Mouse (Mus musculus) forebrain, embryonic 13.5 days (tissue): ENCODE results near the gene Ncbp2. TPM values are rescaled to one million over a fixed set of nuclear protein-coding genes. Genes with fewer than 3 reads are reported as not detected.
"Not testable (repeated sequence)": the region's sequence is repeated elsewhere in the genome, so short reads cannot be mapped to it uniquely, and the experiment has no call there.

Experiments
- ATAC-seq: fragments of 200-750 bp; cut with Nextera tagmentation; 2 replicates; pipeline ENCODE4 v1.8.0; 2017
- H3K27ac ChIP-seq: fragments of 300-500 bp; sonication (generic); 2 replicates; pipeline ENCODE4 v1.5.1; 2015; ENCODE audit warnings: inconsistent platforms, mild to moderate bottlenecking, moderate library complexity
- H3K27me3 ChIP-seq: fragments of 300-500 bp; sonication (generic); 2 replicates; pipeline ENCODE4 v1.6.1; 2015; ENCODE audit warnings: mild to moderate bottlenecking, inconsistent platforms
- H3K36me3 ChIP-seq: fragments of 300-500 bp; sonication (generic); 2 replicates; pipeline ENCODE4 v1.6.1; 2015; ENCODE audit warnings: mild to moderate bottlenecking, inconsistent platforms; ENCODE audit not compliant: poor library complexity, severe bottlenecking
- H3K4me1 ChIP-seq: fragments of 300-500 bp; sonication (generic); 2 replicates; pipeline ENCODE4 v1.6.1; 2015; ENCODE audit warnings: inconsistent platforms
- H3K4me2 ChIP-seq: fragments of 300-500 bp; sonication (generic); 2 replicates; pipeline ENCODE4 v1.6.1; 2015; ENCODE audit warnings: inconsistent platforms, mild to moderate bottlenecking, moderate library complexity
- H3K4me3 ChIP-seq: fragments of 300-500 bp; sonication (generic); 2 replicates; pipeline ENCODE4 v1.5.1; 2015; ENCODE audit warnings: mild to moderate bottlenecking, inconsistent platforms
- H3K9ac ChIP-seq: fragments of 300-500 bp; sonication (generic); 2 replicates; pipeline ENCODE4 v1.6.1; 2015; ENCODE audit warnings: mild to moderate bottlenecking, inconsistent platforms
- H3K9me3 ChIP-seq: fragments of 300-500 bp; sonication (generic); replicated peaks from 2 replicates; pipeline ENCODE4 v1.6.1; 2016; ENCODE audit warnings: inconsistent platforms
- WGBS: fragments of 180-500 bp; shearing (Covaris S2); methylation state at CpG from one replicate; pipeline ENCODE4 v1.1.7; 2015; 5-methylcytosine and 5-hydroxymethylcytosine counted together
- polyA plus RNA-seq: library from polyadenylated mRNA; unstranded; fragments of >200 nt; fragmentation: Nextera tagmentation; extraction: Ambion mirVana; gene quantifications from 2 replicates; pipeline ENCODE4 v1.2.1, GENCODE M21; 2015

Ncbp2 gene
- polyA plus RNA-seq, 1 experiment from 2014 or later: 121 TPM

DNA sequence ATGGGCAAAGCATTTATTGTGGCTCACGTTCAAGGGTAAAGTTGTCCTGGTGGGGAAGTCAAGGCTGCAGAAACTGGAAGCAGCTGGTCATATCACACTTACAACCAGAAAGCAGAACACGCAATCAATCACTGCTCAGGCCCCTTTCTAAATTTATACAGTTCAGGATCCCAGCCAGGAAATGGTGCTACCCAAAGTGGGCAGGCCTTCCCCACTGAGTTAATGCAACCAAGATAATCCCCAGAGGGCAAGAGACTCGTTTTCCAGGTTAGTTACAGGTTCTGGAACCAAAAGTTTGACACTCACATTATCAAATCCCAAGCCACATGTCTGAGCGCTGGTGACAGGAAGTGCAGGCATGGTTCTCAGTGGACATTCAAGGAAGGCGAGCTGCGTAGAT, 9.5 kb upstream of the Ncbp2 start:
- Histone ChIP-seq H3K9ac (no peak overlapping the region), H3K27ac (no peak overlapping the region), H3K4me3 (no peak overlapping the region), H3K4me2 (no peak overlapping the region), H3K9me3 (no peaks in the 10 kb centered on the region), H3K36me3 (no peaks in the 10 kb centered on the region), H3K4me1 (peaks cover 18% of the 10 kb centered on the region), H3K27me3 (peaks cover 31% of the 10 kb centered on the region)
- no peak for ATAC-seq
- 77% methylated on average over 6 of the region's 6 CpGs for WGBS

DNA sequence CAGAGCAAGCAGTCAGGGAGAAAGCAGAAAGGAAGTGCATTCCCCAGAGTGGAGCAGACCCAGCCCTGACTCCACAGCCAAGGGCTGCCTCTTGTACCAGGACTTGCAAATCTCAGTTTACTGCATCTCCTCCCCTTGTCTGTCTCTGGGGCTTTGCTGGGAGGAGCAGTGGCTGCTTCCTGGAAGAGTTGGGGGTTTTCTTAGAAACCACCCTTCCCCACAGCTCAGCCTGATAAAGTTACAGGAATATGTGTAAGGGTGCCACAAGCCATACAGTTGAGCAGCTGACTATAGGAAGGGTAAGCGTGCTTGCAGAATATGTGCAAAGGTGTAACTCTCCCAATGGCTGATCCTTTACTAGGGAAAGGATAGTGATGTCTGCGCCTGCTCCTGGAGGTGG, 7.7 kb upstream of the Ncbp2 start:
- no peak overlapping the region for H3K27ac ChIP-seq
- WGBS: 61% methylated on average over 2 of the region's 2 CpGs
- H3K9me3 ChIP-seq: no peaks in the 10 kb centered on the region
- H3K27me3 ChIP-seq: peaks cover 14% of the 10 kb centered on the region
- H3K4me3 ChIP-seq: no peak overlapping the region
- H3K9ac ChIP-seq: no peak overlapping the region
- H3K4me2 ChIP-seq: no peak overlapping the region
- H3K36me3 ChIP-seq: peaks cover 14% of the 10 kb centered on the region; the same call in 1 of the 2 replicates
- no peak for ATAC-seq
- H3K4me1 ChIP-seq: peaks cover 16% of the 10 kb centered on the region

DNA sequence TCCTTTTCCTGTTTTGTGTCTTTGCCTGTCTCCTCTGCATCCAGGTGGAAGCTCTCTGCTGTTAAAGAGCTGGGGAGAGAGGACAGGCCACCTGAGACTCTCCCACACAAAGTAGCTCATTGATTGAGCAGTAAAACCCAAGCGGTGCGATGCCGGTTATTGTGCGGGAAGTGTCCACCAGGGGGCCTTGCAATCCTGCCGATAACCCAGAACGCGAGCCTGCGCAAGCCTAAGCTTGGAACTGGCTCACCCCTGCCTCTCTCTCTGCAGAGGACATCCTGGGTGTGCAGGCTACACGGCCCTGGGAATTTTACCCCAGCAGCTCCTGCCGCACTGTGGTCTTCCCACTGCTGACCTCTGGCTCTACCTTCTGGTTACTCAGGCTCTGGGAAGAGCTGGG, 4.3 kb upstream of the Ncbp2 start:
- 5% methylated on average over 10 of the region's 10 CpGs for WGBS
- 0 out of 2 replicates have a peak, but pooled peaks have one; percentile 25 for ATAC-seq
- Histone ChIP-seq H3K9me3 (no peaks in the 10 kb centered on the region), H3K27ac (no peak overlapping the region), H3K4me1 (peaks cover 40% of the 10 kb centered on the region), H3K36me3 (peaks cover 14% of the 10 kb centered on the region; the same call in 1 of the 2 replicates), H3K27me3 (no peaks in the 10 kb centered on the region), H3K9ac (peak overlapping the region; percentile 10; the same call in 1 of the 2 replicates), H3K4me3 (no peak overlapping the region), H3K4me2 (no peak overlapping the region)

DNA sequence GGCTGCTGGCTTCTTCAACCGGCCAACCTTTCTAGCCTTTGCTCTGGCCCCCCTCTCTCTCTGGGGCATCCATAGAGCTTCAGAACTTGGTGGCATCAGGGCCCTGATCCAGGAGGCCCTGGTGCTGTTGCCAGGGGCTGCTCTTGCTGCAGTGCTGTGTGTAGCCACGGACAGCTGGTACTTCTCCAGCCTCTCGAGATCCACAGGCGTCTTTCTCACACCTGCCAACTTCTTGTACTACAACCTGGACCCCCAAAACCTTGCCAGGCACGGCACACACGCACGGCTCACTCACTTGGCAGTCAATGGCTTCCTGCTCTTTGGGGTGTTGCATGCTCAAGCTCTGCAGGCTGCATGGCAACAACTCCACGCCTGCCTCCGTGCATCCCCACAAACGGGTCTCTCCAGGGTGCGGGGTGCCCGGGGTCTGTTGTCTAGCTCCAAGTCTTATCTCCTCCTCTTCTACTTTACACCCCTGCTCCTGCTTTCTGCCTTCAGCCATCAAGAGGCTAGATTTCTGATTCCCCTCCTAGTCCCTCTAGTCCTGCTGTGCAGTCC, 3.5 kb upstream of the Ncbp2 start:
- Histone ChIP-seq H3K4me2 (no peak overlapping the region), H3K4me3 (no peak overlapping the region), H3K36me3 (peaks cover 14% of the 10 kb centered on the region; the same call in 1 of the 2 replicates), H3K4me1 (peaks cover 48% of the 10 kb centered on the region), H3K9me3 (no peaks in the 10 kb centered on the region), H3K27me3 (no peaks in the 10 kb centered on the region), H3K9ac (peak overlapping the region; percentile 10; the same call in 1 of the 2 replicates), H3K27ac (no peak overlapping the region)
- ATAC-seq: no peak
- WGBS: 90% methylated on average over 12 of the region's 12 CpGs

DNA sequence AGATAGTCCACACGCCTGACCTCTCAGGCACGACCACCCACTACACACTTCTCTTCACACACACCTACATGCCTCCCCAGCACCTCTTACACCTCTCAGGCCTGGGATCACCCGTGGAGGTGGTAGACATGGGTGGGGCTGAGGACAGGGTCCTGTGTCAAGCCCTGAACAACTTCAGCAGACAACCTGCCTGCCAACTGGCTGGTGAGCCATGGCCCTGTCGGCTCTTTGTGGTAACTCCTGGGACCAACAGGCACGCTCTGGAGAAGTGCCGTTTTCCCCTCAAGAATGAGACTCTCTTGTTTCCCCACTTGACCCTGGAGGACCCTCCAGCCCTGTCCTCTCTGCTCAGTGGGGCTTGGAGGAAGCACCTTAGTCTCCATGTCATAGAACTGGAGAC, 2.9 kb upstream of the Ncbp2 start:
- Histone ChIP-seq H3K4me1 (peaks cover 50% of the 10 kb centered on the region), H3K9ac (no peak overlapping the region), H3K27me3 (no peaks in the 10 kb centered on the region), H3K27ac (no peak overlapping the region), H3K4me3 (no peak overlapping the region), H3K36me3 (peaks cover 16% of the 10 kb centered on the region; the same call in 1 of the 2 replicates), H3K4me2 (no peak overlapping the region), H3K9me3 (no peaks in the 10 kb centered on the region)
- 91% methylated on average over 6 of the region's 6 CpGs for WGBS
- ATAC-seq: no peak

DNA sequence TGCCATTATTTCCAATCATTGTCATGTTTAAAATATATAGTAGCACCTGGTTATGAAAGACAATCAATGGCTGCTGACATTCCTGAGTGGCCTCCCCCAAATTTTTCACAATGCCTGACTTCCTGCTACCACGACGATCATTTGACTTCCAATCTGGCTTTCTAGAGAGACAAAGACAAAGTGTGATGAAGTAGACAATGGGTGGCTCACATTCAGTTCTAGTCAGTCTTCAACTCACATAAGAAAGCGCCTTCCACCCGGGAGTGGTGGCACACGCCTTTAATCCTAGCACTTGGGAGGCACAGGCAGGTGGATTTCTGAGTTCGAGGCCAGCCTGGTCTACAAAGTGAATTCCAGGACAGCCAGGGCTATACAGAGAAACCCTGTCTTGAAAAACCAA, 2.3 kb upstream of the Ncbp2 start:
- H3K4me3 ChIP-seq, H3K27ac ChIP-seq, ATAC-seq, H3K9me3 ChIP-seq, H3K9ac ChIP-seq, H3K27me3 ChIP-seq: not testable (repeated sequence)
- WGBS: 88% methylated on average over 6 of the region's 6 CpGs
- Histone ChIP-seq H3K4me1 (peaks cover 50% of the 10 kb centered on the region), H3K4me2 (peak overlapping the region; percentile 91; the same call in 1 of the 2 replicates), H3K36me3 (peaks cover 22% of the 10 kb centered on the region; the same call in 1 of the 2 replicates)

DNA sequence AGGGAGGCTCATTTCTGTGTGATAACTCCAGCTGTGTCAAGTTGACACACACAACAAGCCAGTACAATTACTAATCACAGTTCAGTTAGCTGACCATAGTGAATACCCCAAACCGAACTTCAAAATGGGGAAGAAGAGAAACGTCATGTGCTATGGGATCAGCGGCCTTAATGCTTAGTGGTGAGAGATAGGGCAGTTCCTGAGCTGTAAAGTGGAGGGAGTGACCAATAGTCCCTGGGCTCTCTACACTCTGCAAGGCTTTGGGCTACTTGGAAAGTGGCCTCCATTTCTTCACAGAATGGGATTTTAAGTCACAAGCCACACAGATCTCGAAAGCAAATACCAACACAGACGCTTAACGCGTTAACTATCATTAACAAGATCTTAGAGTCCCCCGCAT, 980 bp upstream of the Ncbp2 start:
- H3K27me3 ChIP-seq: no peaks in the 10 kb centered on the region
- H3K4me1 ChIP-seq: peaks cover 50% of the 10 kb centered on the region
- H3K9ac ChIP-seq: peak overlapping the region; percentile 90
- no peaks in the 10 kb centered on the region for H3K9me3 ChIP-seq
- peak overlapping the region; percentile 94 for H3K4me3 ChIP-seq
- peaks cover 33% of the 10 kb centered on the region for H3K36me3 ChIP-seq
- 34% methylated on average over 8 of the region's 8 CpGs for WGBS
- peak overlapping the region; percentile 91 for H3K4me2 ChIP-seq
- H3K27ac ChIP-seq: peak overlapping the region; percentile 91; the same call in 1 of the 2 replicates
- ATAC-seq: no peak

DNA sequence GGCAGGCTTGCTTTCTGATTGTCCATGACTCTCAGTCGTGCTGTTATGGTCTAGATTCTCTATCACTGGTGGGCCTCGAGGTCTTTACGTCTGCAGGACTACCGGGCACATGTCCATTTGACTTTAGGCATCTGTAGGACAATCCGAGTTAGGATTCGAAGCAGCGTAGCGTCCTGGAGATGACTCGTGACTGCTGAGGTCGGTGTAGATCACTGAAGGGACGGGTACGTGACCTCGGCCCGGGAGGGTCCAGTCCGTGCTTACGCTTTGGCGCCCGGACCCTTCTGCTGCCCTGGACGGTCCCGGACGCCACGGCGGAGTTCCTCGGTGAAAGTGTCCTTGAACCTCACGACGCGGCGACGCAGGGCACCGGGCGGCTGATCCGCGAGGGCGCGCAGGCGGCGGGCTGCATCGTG, 404 bp upstream of the Ncbp2 start:
- Histone ChIP-seq H3K4me3 (peak overlapping the region; percentile 94), H3K36me3 (peaks cover 33% of the 10 kb centered on the region), H3K4me2 (peak overlapping the region; percentile 91), H3K4me1 (peaks cover 50% of the 10 kb centered on the region), H3K9me3 (no peaks in the 10 kb centered on the region), H3K27me3 (no peaks in the 10 kb centered on the region), H3K9ac (peak overlapping the region; percentile 90), H3K27ac (peak overlapping the region; percentile 91)
- ATAC-seq: no peak
- 1% methylated on average over 24 of the region's 38 CpGs for WGBS

DNA sequence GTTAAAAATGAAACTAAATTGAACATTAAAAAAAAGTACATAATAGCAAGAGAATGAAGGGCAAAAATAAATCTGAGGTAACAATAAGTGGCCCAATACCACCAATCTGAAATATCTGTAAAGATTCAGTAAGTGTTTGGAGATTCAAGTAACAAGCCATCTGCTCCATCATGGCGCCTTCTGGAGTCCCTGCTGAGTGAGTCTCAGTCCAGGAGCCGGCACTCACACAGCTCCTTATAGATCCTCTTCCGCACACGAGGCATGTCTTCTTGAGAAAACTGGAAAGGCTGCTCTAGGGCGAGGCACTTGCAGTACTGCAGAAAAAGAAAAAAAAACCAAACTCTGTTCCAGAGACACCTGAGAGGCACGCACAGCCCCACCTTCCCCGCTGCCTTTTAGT, 14.9 kb downstream of the Ncbp2 start:
- no peak overlapping the region for H3K9ac ChIP-seq
- 85% methylated on average over 7 of the region's 7 CpGs for WGBS
- H3K27ac ChIP-seq: peak overlapping the region; percentile 41
- no peak for ATAC-seq
- H3K36me3 ChIP-seq: peaks cover 85% of the 10 kb centered on the region
- H3K4me3 ChIP-seq: no peak overlapping the region
- H3K27me3 ChIP-seq: no peaks in the 10 kb centered on the region
- no peaks in the 10 kb centered on the region for H3K4me1 ChIP-seq
- H3K4me2 ChIP-seq: no peak overlapping the region
- H3K9me3 ChIP-seq: no peaks in the 10 kb centered on the region

DNA sequence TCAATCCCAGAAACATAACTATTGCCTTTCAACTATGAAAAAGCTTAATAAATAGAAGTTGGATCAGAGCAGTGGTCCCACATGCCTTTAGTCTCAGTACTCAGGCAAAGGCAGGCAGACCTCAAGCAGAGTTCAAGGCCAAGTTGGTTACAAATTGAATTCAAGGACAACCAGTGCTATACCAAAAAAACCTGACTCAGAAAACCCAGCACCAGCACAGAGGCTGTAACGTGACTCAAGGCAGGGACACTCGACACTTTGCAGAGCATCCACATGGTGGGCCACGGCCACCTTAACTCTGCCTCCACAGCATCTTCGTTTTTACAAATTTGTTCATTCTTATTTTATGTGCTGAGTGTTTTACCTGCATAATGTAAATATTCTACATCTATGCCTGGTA, 26.9 kb downstream of the Ncbp2 start:
- Histone ChIP-seq H3K9ac (no peak overlapping the region), H3K4me3 (no peak overlapping the region), H3K27ac (no peak overlapping the region), H3K36me3 (peaks cover 62% of the 10 kb centered on the region), H3K27me3 (no peaks in the 10 kb centered on the region), H3K4me1 (no peaks in the 10 kb centered on the region), H3K9me3 (no peaks in the 10 kb centered on the region), H3K4me2 (no peak overlapping the region)
- no peak for ATAC-seq
- 94% methylated on average over 4 of the region's 4 CpGs for WGBS

DNA sequence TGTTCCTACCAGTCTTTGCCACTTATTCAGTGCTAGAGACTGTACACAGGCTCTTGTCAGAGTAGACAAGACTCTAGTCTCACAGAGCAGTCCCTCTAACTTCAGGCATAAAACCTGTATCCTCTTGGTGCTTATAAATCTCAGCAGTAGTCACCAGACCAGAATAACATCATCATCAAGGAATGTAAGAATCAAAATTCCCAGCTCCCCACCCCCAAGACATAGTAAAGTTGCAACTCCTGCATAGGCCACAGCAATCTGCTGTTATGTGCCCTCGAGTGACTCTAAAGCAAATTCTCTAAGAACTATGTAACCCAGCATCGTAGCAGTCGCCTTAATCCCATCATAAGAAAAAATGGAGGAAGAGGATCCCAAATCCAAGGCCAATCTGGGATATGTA, 31.2 kb downstream of the Ncbp2 start:
- Histone ChIP-seq H3K4me3 (no peak overlapping the region), H3K36me3 (peaks cover 61% of the 10 kb centered on the region), H3K4me2 (no peak overlapping the region), H3K9ac (no peak overlapping the region), H3K27ac (no peak overlapping the region), H3K27me3 (no peaks in the 10 kb centered on the region), H3K9me3 (no peaks in the 10 kb centered on the region), H3K4me1 (no peaks in the 10 kb centered on the region)
- ATAC-seq: no peak
- 98% methylated on average over 3 of the region's 3 CpGs for WGBS

DNA sequence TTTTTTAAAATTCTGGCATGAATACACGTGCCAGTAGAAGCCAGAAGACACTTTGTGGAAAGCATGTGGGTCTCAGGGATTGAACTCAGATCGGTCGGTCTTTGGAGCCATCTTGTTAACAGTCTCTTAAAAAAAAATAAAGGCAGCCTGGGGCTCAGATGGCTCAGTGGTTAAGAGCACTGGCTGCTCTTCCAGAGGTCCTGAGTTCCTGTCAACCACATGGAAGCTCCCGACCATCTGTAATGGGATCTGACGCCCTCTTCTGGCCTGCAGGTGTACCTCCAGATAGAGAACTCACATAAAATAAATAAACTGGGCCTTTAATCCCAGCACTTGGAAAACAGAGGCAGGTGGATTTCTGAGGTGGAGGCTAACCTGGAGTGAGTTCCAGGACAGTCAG, 32.6 kb downstream of the Ncbp2 start:
- Histone ChIP-seq H3K36me3 (peaks cover 59% of the 10 kb centered on the region), H3K27me3 (no peaks in the 10 kb centered on the region), H3K4me3 (no peak overlapping the region), H3K9me3 (no peaks in the 10 kb centered on the region), H3K4me2 (no peak overlapping the region), H3K27ac (no peak overlapping the region), H3K4me1 (no peaks in the 10 kb centered on the region), H3K9ac (no peak overlapping the region)
- 77% methylated on average over 5 of the region's 5 CpGs for WGBS
- ATAC-seq: no peak

DNA sequence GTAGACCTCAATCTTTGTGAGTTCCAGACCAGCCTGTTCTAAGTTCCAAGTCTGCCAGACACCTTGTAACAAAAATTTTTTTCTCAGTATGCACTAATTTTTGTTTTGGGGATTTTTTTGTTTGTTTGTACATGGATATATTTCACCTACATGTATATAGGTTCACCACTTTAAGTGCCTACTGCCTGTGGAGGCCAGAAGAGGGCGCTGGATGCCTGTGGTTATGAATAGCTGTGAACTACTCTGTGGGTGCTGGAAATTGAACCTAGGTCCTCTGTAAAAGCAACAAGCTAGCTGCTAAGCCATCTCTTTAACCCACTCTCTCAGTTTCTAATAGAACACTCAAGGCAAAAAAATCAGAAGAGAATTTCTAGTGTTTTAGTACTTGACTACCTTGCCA, 43.7 kb downstream of the Ncbp2 start:
- Histone ChIP-seq H3K27ac (no peak overlapping the region), H3K4me1 (no peaks in the 10 kb centered on the region), H3K36me3 (peaks cover 49% of the 10 kb centered on the region), H3K27me3 (no peaks in the 10 kb centered on the region), H3K4me2 (no peak overlapping the region), H3K9ac (no peak overlapping the region), H3K9me3 (no peaks in the 10 kb centered on the region), H3K4me3 (no peak overlapping the region)
- WGBS: 48% methylated on average over 1 of the region's 1 CpGs
- no peak for ATAC-seq
